Mouse (Mus musculus): ENCODE measurements around the gene Olfr209.
"Not testable (repeated sequence)": the region's sequence is repeated elsewhere in the genome, so short reads cannot be mapped to it uniquely, and the experiment has no call there.

Gene Olfr209

DNA sequence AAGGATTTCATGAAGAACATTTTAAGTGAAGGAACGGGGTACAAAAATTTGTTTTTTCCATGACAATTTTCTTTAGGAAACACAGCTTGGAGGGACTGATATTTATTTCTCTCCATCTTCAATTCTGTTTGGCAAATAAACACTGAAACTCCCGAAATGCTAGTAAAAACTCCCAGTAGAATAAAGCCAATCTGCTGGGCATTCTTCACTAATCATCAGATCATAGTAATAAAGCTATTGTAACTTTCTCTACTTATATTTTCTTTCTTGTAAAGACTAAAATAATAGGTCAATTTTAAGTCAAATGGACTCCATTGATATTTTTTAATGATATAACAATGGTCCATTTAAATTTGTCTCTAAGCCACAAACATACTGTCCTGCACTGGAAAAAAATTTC lies at the start of gene Olfr209:
TSS of gene Olfr209 (minus strand) at position 101 of the 400 bp plus-strand sequence.
- no peak for DNase-seq (ENCODE audit: low spot score in 2 of 2)

GRCm38 (mm10) chr16:59413475-59413874 lies 49.7 kb upstream of the Olfr209 start:
- peak in 1 of 2 experiments; percentile 6 for DNase-seq (ENCODE audit: low spot score in 2 of 2)

DNA sequence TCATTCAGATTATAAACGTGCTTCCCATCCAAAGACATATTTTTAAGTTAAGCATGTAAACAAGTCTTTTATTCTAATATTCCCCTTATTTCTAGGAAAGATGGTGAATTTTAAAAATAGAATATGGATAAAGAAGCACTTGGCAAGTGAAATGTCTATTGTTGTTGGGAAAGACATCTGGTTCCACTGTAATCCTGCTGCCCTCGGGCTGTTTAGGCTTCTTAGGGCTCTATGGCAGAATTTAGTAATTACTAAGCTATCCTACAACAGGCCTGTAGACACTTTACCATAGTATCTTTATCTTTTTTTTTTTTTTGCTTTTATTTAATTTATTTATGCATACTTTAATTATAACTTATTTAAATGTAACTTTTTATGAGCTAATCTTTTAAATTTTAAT lies 46.0 kb upstream of the Olfr209 start:
- DNase-seq (ENCODE audit: low spot score in 2 of 2): no peak

GRCm38 (mm10) chr16:59409341-59409748 lies 45.6 kb upstream of the Olfr209 start:
- DNase-seq (ENCODE audit: low spot score in 2 of 2): no peak

DNA sequence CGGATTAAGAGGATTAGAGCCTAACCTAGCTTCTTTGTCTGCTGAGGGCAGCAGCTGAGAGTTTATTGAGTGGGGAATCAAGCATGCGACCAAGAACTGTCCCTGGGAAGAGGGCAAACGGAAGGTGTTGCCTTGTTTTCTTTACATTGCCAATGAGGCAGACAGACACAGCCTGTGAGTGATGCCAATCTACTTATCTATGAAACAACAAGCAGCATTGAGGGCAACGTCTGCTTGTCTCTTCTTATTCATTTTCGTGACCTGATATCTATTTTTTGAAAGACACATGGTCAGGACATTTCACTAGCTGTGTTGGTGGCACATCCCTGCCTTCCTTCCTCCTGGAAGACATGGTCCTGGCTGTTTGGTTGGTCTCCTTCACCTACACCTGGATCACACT lies 43.2 kb upstream of the Olfr209 start, which contains the start of gene Gabrr3:
TSS of gene Gabrr3 (plus strand) at position 301 of the 400 bp plus-strand sequence.
- no peak for DNase-seq (ENCODE audit: low spot score in 2 of 2)

GRCm38 (mm10) chr16:59404798-59405197 lies 41.0 kb upstream of the Olfr209 start:
- DNase-seq (ENCODE audit: low spot score in 2 of 2): no peak

DNA sequence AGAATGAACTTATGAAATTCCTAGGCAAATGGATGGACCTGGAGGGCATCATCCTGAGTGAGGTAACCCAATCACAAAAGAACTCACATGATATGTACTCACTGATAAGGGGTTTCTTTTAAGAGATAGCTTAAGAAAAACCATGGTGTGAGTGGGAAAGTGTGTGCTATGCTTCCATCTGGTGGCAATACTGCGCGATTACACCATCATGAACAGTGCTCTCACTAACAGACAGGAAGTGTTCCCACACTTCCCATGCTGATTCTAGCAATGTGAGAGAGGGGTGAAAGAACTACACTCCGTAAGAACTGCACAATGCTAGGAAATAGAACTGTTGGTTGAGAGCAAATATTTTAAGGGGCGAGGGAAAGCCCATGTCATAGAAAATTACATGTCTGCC lies 39.9 kb upstream of the Olfr209 start:
- DNase-seq (ENCODE audit: low spot score in 2 of 2): peak; percentile 59 to 62

- DNase-seq (ENCODE audit: low spot score in 2 of 2): no peak
These were observed 38.2 kb upstream of the Olfr209 start for GRCm38 (mm10) chr16:59401985-59402384.

DNA sequence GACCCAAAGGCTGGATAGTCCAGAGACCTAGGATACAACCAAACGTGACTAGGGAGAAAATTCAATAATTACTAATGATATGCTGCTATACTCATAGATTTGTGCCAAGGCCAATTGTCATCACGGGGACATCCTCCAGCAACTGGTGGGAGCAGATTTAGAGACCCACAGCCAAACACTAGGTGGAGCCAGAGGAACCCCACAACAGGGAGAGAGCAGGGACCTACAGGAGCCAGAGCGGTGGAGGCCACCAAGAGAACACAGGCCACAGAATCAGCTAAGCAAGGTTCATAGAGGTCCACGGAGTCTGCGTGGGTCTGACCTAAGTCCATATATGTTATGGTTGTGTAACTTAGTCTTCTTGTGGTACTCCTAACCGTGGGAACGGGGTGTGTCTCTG lies 37.3 kb upstream of the Olfr209 start:
- DNase-seq (ENCODE audit: low spot score in 2 of 2): no peak

DNA sequence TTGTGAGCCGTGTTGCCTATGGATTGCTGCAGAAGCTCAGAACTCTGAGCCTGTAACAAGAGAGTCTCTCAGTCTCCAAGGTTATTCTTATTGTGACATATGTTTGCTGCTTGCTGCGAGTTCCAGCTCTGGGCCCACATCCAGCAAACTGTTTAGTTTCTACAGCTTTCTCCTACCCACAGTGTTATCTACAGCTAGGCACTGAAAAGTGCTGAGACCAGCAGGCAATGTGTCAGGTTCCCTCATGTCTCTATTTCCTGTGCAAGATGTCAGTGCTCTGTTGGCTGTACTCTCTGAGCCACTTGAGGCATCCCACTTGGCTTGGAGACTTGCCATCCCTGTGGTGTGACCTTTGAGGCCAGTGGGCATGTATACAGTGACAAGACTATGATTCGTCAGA lies 29.5 kb upstream of the Olfr209 start:
- DNase-seq (ENCODE audit: low spot score in 2 of 2): peak; percentile 84 to 88

GRCm38 (mm10) chr16:59349146-59349545 lies 14.6 kb downstream of the Olfr209 start, which contains the start of gene Olfr206:
Gene Olfr206 (minus strand): TSS chr16:59349246.
- DNase-seq (ENCODE audit: low spot score in 2 of 2): no peak

- DNase-seq (ENCODE audit: low spot score in 2 of 2): no peak
These were observed 32.8 kb downstream of the Olfr209 start, which contains the start of gene Olfr205 for GRCm38 (mm10) chr16:59331038-59331437. Gene Olfr205 (minus strand): TSS chr16:59331138.

DNA sequence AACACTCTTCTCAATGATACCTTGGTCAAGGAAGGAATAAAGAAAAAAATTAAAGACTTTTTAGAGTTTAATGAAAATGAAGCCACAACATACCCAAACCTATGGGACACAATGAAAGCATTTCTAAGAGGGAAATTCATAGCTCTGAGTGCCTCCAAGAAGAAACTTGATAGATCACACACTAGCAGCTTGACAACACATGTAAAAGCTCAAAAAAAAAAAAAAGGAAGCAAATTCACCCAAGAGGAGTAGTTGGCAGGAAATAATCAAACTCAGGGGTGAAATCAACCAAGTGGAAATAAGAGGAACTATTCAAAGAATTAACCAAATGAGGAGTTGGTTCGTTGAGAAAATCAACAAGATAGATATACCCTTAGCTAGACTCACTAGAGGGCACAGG lies 40.5 kb downstream of the Olfr209 start:
- DNase-seq (ENCODE audit: low spot score in 2 of 2): not testable (repeated sequence)

- no peak for DNase-seq (ENCODE audit: low spot score in 2 of 2)
These were observed 45.6 kb downstream of the Olfr209 start, which contains the start of gene Olfr204 for GRCm38 (mm10) chr16:59318148-59318547. Gene Olfr204 (minus strand): TSS chr16:59318248.
